Mouse (Mus musculus) gastrocnemius, adult 8-10 months (tissue): ENCODE measurements around the gene Olfr328. TPM values are rescaled to one million over a fixed set of nuclear protein-coding genes. Genes with fewer than 3 reads are reported as not detected.

Experiments
- total RNA-seq, 4 experiments: library from RNA; stranded (reverse); gene quantifications; 2 replicates each; pipeline ENCODE4 v1.2.4; 2022

Gene Olfr328
- total RNA-seq, 4 experiments from 2014 or later, result not detected

Other genes starting within 250 kb of the Olfr328 start
- 1 to 10 TPM; 2.5 to 5.3 (median 3.1) TPM for gene Zfp692, start 248.6 kb downstream of the Olfr328 start, total RNA-seq
- 10 to 100 TPM; 39.8 to 49.3 (median 40.6) TPM for gene Zfp672, start 225.3 kb downstream of the Olfr328 start, total RNA-seq
- 10 to 100 TPM; 22.1 to 27.2 (median 24.4) TPM for gene Sh3bp5l, start 224.9 kb downstream of the Olfr328 start, total RNA-seq
- gene Lypd8, start 176.6 kb downstream of the Olfr328 start, total RNA-seq, result not detected
- gene 1810065E05Rik, start 134.5 kb downstream of the Olfr328 start, total RNA-seq, result not detected
- gene Gm12253, start 123.1 kb downstream of the Olfr328 start, total RNA-seq, result not detected
- not detected for gene Lypd9, start 102.7 kb downstream of the Olfr328 start, total RNA-seq
- gene Olfr30, start 93.4 kb downstream of the Olfr328 start, total RNA-seq, result not detected
- not detected for gene Olfr332, start 63.1 kb downstream of the Olfr328 start, total RNA-seq
- not detected for gene Olfr331, start 53.1 kb downstream of the Olfr328 start, total RNA-seq
- not detected for gene Olfr330, start 20.8 kb downstream of the Olfr328 start, total RNA-seq
- not detected for gene Olfr329-ps, start 9.2 kb downstream of the Olfr328 start, total RNA-seq
- not detected for gene Olfr224, start 14.9 kb upstream of the Olfr328 start, total RNA-seq
- gene Olfr325, start 22.1 kb upstream of the Olfr328 start, total RNA-seq, result not detected
- gene Olfr324, start 39.5 kb upstream of the Olfr328 start, total RNA-seq, result not detected
- gene 2210407C18Rik, start 60.4 kb upstream of the Olfr328 start, total RNA-seq, result not detected
- not detected for gene Olfr323, start 74.9 kb upstream of the Olfr328 start, total RNA-seq
- gene Trim58, start 84.8 kb upstream of the Olfr328 start, total RNA-seq, result not detected
- not detected for gene Olfr322, start 103.1 kb upstream of the Olfr328 start, total RNA-seq
- not detected for gene Olfr320, start 125.5 kb upstream of the Olfr328 start, total RNA-seq
- not detected for gene Olfr319, start 143.5 kb upstream of the Olfr328 start, total RNA-seq
- gene Olfr318, start 168.4 kb upstream of the Olfr328 start, total RNA-seq, result not detected
- gene Olfr317, start 183.6 kb upstream of the Olfr328 start, total RNA-seq, result not detected
- not detected for gene Olfr316, start 197.1 kb upstream of the Olfr328 start, total RNA-seq
- gene Olfr315, start 217.6 kb upstream of the Olfr328 start, total RNA-seq, result not detected
- gene Olfr314, start 227.3 kb upstream of the Olfr328 start, total RNA-seq, result not detected
- not detected for gene Fam183b, start 246.3 kb upstream of the Olfr328 start, total RNA-seq